ENCODE assay signal across 20 mouse cellular contexts in the genomic region with DNA sequence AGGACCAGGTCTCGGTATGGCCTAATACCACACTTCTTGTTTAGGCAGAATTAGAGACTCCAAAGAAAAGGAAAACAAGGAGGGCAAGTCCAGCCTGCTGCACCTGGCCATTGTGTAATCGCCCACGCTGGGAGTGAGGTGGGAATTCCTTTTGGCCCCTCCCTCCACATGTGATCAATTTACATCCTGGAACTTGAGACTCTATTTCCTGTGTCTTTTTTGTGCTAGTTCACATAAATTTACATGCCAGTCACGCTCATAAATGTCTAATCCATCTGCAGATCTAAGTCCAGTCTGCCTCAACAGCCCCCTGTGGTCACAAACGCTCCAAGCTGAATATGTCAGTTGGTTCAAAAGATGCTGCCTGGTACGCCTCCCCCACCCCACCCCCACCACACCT.
DNase-seq lines count a peak whose midpoint lies in the region; ATAC-seq and TF ChIP-seq lines count a peak whose summit lies in the region.
"Had no signal": no experiment of that assay in that cellular context is flagged by ENCODE, and none has a peak within 500 bp of the region (broad histone marks: within the 10 kb centered on the region; RNA-seq: fewer than 3 reads in every experiment).

No protein-coding gene starts in this region.

- no peaks in the 10 kb centered on the region for H3K9me3 ChIP-seq in kidney, postnatal 0 days (replicated peaks; ENCODE audit: low read length)
- no peaks in the 10 kb centered on the region for H3K9me3 ChIP-seq in limb, embryonic 13.5 days
- H3K9me3 ChIP-seq in liver, embryonic 12.5 days (replicated peaks) = no peaks in the 10 kb centered on the region

- no peak for TF ChIP-seq POLR2A in brain, embryonic 14.5 days (IDR thresholded peaks at IDR 0.05; ENCODE audit: borderline replicate concordance, extremely low read depth, insufficient read depth, insufficient read length, poor library complexity, severe bottlenecking)

- H3K4me3 ChIP-seq in kidney, postnatal 0 days (replicated peaks; ENCODE audit: low read depth, low read length) = no peak overlapping the region
- H3K4me3 ChIP-seq in limb, embryonic 13.5 days = no peak overlapping the region
- no peak overlapping the region for H3K4me3 ChIP-seq in liver, embryonic 12.5 days
- H3K4me3 ChIP-seq: gastrocnemius, adult 2 months had no signal

- peak; percentile 81 for DNase-seq in kidney, postnatal 0 days (ENCODE audit: low spot score)
- no peak for DNase-seq in kidney, adult 18-20 months
- DNase-seq in ES-CJ7 (ENCODE audit: low read depth, low spot score) = peak; percentile 78
- DNase-seq in brain, embryonic 14.5 days (ENCODE audit: low read depth) = peak; percentile 65
- DNase-seq in T-cell, adult 2 months (ENCODE audit: low spot score) = no peak
- DNase-seq: adrenal gland, adult 2 months; cerebellum, adult 8-10 months; gastrocnemius, adult 2 months; heart, postnatal 36 days; layer of hippocampus, adult 9-11 months; lung, adult 18-20 months; right cerebral cortex, postnatal 25 days; thymus, postnatal 14 days had no signal

- 0 out of 2 replicates have a peak, but pooled peaks cover 3% of the 10 kb centered on the region for H3K4me1 ChIP-seq in kidney, postnatal 0 days (replicated peaks; ENCODE audit: insufficient read depth, low read length)
- H3K4me1 ChIP-seq in limb, embryonic 13.5 days = peaks cover 16% of the 10 kb centered on the region
- no peaks in the 10 kb centered on the region for H3K4me1 ChIP-seq in liver, embryonic 12.5 days

- ATAC-seq in kidney, postnatal 0 days (replicated peaks; ENCODE audit: low FRiP score, low read depth) = peak; percentile 84
- peak; percentile 32; the same call in 1 of the 2 replicates for ATAC-seq in limb, embryonic 13.5 days (ENCODE audit: low FRiP score, low read depth)
- no peak for ATAC-seq in liver, embryonic 12.5 days
- ATAC-seq: intestine, postnatal 0 days; Patski had no signal

- no peaks in the 10 kb centered on the region for H3K27me3 ChIP-seq in kidney, postnatal 0 days (ENCODE audit: insufficient read depth, low read length)
- H3K27me3 ChIP-seq in limb, embryonic 13.5 days = no peaks in the 10 kb centered on the region
- H3K27me3 ChIP-seq in liver, embryonic 12.5 days (replicated peaks) = no peaks in the 10 kb centered on the region
- H3K27me3 ChIP-seq: CH12.LX, Patski had no signal

- peak overlapping the region; percentile 6; the same call in 1 of the 2 replicates for H3K4me2 ChIP-seq in kidney, postnatal 0 days (ENCODE audit: low read length)
- H3K4me2 ChIP-seq in limb, embryonic 13.5 days (replicated peaks) = no peak overlapping the region
- no peak overlapping the region for H3K4me2 ChIP-seq in liver, embryonic 12.5 days
- H3K4me2 ChIP-seq: heart, embryonic 11.5 days had no signal

- no peak for TF ChIP-seq CTCF in kidney, postnatal 0 days (IDR thresholded peaks at IDR 0.05; ENCODE audit: low read depth)
- no peak for TF ChIP-seq CTCF in brain, embryonic 14.5 days (IDR thresholded peaks at IDR 0.05; ENCODE audit: borderline replicate concordance, extremely low read depth, insufficient read depth, insufficient read length)

- no peak overlapping the region for H3K27ac ChIP-seq in kidney, postnatal 0 days
- H3K27ac ChIP-seq in limb, embryonic 13.5 days = no peak overlapping the region
- no peak overlapping the region for H3K27ac ChIP-seq in liver, embryonic 12.5 days
- H3K27ac ChIP-seq: gastrocnemius, adult 2 months; macrophage had no signal

- no peak overlapping the region for H3K9ac ChIP-seq in kidney, postnatal 0 days (ENCODE audit: low read depth, low read length)
- H3K9ac ChIP-seq in limb, embryonic 13.5 days = no peak overlapping the region
- H3K9ac ChIP-seq in liver, embryonic 12.5 days = no peak overlapping the region

- H3K36me3 ChIP-seq in kidney, postnatal 0 days (ENCODE audit: insufficient read depth, low read length) = no peaks in the 10 kb centered on the region
- H3K36me3 ChIP-seq in limb, embryonic 13.5 days = no peaks in the 10 kb centered on the region
- H3K36me3 ChIP-seq in liver, embryonic 12.5 days = no peaks in the 10 kb centered on the region

- WGBS in kidney, postnatal 0 days = 24% methylated on average over 6 of the region's 6 CpGs
- 15% methylated on average over 6 of the region's 6 CpGs for WGBS in limb, embryonic 13.5 days
- 63% methylated on average over 6 of the region's 6 CpGs for WGBS in liver, embryonic 12.5 days (ENCODE audit: insufficient replicate concordance)

Comparison
In these comparisons a context has a peak if more than half of its experiments do, and no peak if none do; other contexts are left out.
1. DNase-seq: peak in kidney, postnatal 0 days (single experiment), ES-CJ7 (single experiment) and brain, embryonic 14.5 days (single experiment); none in kidney, adult 18-20 months (single experiment) and T-cell, adult 2 months (single experiment).